Mouse (Mus musculus) spleen, adult 2 months (tissue): ENCODE results near the gene U2af2.

ENCODE experiments used
- CTCF ChIP-seq: fragments of 200-500 bp; IDR thresholded peaks from 2 replicates; pipeline ENCODE4 v1.5.1; 2011; ENCODE audit warnings: mild to moderate bottlenecking, inconsistent platforms; ENCODE audit not compliant: insufficient read depth, insufficient read length, insufficient replicate concordance; ENCODE audit errors: extremely low read depth
- POLR2A ChIP-seq: fragments of 200-500 bp; IDR thresholded peaks from 2 replicates; pipeline ENCODE4 v1.6.1; 2011; ENCODE audit warnings: low read depth, low read length, inconsistent platforms

DNA sequence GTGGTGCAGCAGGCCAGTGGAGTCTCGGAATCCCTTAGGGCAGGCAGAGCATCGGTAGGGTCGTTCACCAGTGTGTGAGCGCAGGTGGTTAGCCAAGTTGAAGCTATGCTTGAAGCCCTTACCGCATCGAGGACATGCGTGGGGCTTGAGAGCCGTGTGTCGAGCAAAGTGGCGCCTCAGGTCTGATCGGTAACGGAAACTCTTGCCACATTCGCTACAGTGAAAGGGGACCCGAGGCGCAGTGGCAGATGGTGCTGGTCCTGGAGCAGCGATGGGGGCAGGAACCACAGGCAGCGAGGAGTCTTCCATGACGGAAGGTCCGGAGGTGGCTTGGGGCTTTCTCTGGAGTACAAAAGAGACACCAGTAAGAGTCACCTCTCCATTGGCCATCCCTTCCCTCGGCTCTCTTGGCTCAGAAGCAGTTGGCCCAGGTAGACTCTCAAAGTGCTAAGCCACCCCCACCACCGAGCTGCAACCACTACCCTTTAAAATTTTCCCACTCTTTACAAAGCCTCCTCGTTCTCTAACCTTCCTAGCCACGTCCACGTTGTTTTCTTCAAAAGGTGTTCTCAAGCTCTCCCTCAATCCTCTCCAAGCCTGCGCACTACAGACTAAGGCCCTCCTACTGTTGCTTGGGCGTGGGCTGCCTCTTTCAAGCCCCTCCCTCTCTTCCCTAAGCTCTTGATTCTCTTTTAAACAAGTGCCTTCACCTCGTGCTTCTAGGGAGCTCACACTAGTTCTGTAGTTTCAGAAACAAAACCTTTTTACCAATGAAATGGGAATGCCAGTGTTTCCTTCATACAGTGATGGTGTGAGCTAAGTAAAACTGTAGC is 49.0 kb upstream of the U2af2 start:
- no peak for TF ChIP-seq POLR2A
- no peak for TF ChIP-seq CTCF
